Mouse (Mus musculus): ENCODE measurements at regions not wholly inside any gene's neighbourhood (a gene's known extent, or its start where the extent isn't known, plus 50 kb on each side); places are given as distances from the start of the nearest gene placed in this dataset. TPM values are rescaled to one million over a fixed set of nuclear protein-coding genes. Genes with fewer than 3 reads are reported as not detected.

- Histone ChIP-seq H3K27ac (ENCODE audit: low read depth, low read length) (no peak overlapping the region), H3K4me2 (replicated peaks; ENCODE audit: low read depth, low read length) (no peak overlapping the region), H3K36me3 (ENCODE audit: control insufficient read depth, insufficient read depth, low read length) (no peaks in the 10 kb centered on the region), H3K27me3 (ENCODE audit: control insufficient read depth, insufficient read depth, low read length) (no peaks in the 10 kb centered on the region), H3K4me1 (ENCODE audit: control insufficient read depth, insufficient read depth, low read length) (peaks cover 10% of the 10 kb centered on the region), H3K4me3 (ENCODE audit: low read length) (no peak overlapping the region), H3K9me3 (ENCODE audit: control insufficient read depth, low read length) (no peaks in the 10 kb centered on the region), H3K9ac (ENCODE audit: low read depth, low read length) (no peak overlapping the region)
- 47% methylated on average over 2 of the region's 2 CpGs for WGBS
- no peak for ATAC-seq (ENCODE audit: low FRiP score, low TSS enrichment)
Observed at GRCm38 (mm10) chr5:118495478-118495760, 65.1 kb upstream of the Med13l start.

GRCm38 (mm10) chr5:118501624-118502023, 58.9 kb upstream of the Med13l start:
- Histone ChIP-seq H3K36me3 (ENCODE audit: control insufficient read depth, insufficient read depth, low read length) (no peaks in the 10 kb centered on the region), H3K4me1 (ENCODE audit: control insufficient read depth, insufficient read depth, low read length) (peaks cover 4% of the 10 kb centered on the region; the same call in 1 of the 2 replicates), H3K27ac (ENCODE audit: low read depth, low read length) (no peak overlapping the region), H3K4me3 (ENCODE audit: low read length) (no peak overlapping the region), H3K27me3 (ENCODE audit: control insufficient read depth, insufficient read depth, low read length) (no peaks in the 10 kb centered on the region), H3K9ac (ENCODE audit: low read depth, low read length) (no peak overlapping the region), H3K9me3 (ENCODE audit: control insufficient read depth, low read length) (no peaks in the 10 kb centered on the region), H3K4me2 (replicated peaks; ENCODE audit: low read depth, low read length) (no peak overlapping the region)
- ATAC-seq (ENCODE audit: low FRiP score, low TSS enrichment), result no peak
- 75% methylated on average over 5 of the region's 5 CpGs for WGBS

- Histone ChIP-seq H3K4me3 (ENCODE audit: low read length) (no peak overlapping the region), H3K27ac (ENCODE audit: low read depth, low read length) (no peak overlapping the region), H3K4me2 (replicated peaks; ENCODE audit: low read depth, low read length) (no peak overlapping the region), H3K4me1 (ENCODE audit: control insufficient read depth, insufficient read depth, low read length) (peaks cover 4% of the 10 kb centered on the region; the same call in 1 of the 2 replicates), H3K27me3 (ENCODE audit: control insufficient read depth, insufficient read depth, low read length) (no peaks in the 10 kb centered on the region), H3K9ac (ENCODE audit: low read depth, low read length) (no peak overlapping the region), H3K36me3 (ENCODE audit: control insufficient read depth, insufficient read depth, low read length) (no peaks in the 10 kb centered on the region), H3K9me3 (ENCODE audit: control insufficient read depth, low read length) (no peaks in the 10 kb centered on the region)
- 68% methylated on average over 15 of the region's 15 CpGs for WGBS
- ATAC-seq (ENCODE audit: low FRiP score, low TSS enrichment), result no peak
Observed at GRCm38 (mm10) chr5:118502991-118503390, 57.5 kb upstream of the Med13l start.

- H3K27me3 ChIP-seq (ENCODE audit: control insufficient read depth, insufficient read depth, low read length), result no peaks in the 10 kb centered on the region
- WGBS, result 90% methylated on average over 10 of the region's 10 CpGs
- ATAC-seq (ENCODE audit: low FRiP score, low TSS enrichment), result no peak
- H3K36me3 ChIP-seq (ENCODE audit: control insufficient read depth, insufficient read depth, low read length), result no peaks in the 10 kb centered on the region
- H3K9ac ChIP-seq (ENCODE audit: low read depth, low read length), result no peak overlapping the region
- H3K27ac ChIP-seq (ENCODE audit: low read depth, low read length), result no peak overlapping the region
- H3K4me2 ChIP-seq (replicated peaks; ENCODE audit: low read depth, low read length), result no peak overlapping the region
- peaks cover 4% of the 10 kb centered on the region; the same call in 1 of the 2 replicates for H3K4me1 ChIP-seq (ENCODE audit: control insufficient read depth, insufficient read depth, low read length)
- no peak overlapping the region for H3K4me3 ChIP-seq (ENCODE audit: low read length)
- no peaks in the 10 kb centered on the region for H3K9me3 ChIP-seq (ENCODE audit: control insufficient read depth, low read length)
Observed at GRCm38 (mm10) chr5:118504170-118504569, 56.3 kb upstream of the Med13l start.

GRCm38 (mm10) chr5:118504926-118505325, 55.6 kb upstream of the Med13l start:
- WGBS, result 50% methylated on average over 7 of the region's 7 CpGs

GRCm38 (mm10) chr5:118509871-118510270, 50.6 kb upstream of the Med13l start:
- Histone ChIP-seq H3K4me2 (replicated peaks; ENCODE audit: low read depth, low read length) (no peak overlapping the region), H3K36me3 (ENCODE audit: control insufficient read depth, insufficient read depth, low read length) (no peaks in the 10 kb centered on the region), H3K9me3 (ENCODE audit: control insufficient read depth, low read length) (no peaks in the 10 kb centered on the region), H3K4me3 (ENCODE audit: low read length) (no peak overlapping the region), H3K4me1 (ENCODE audit: control insufficient read depth, insufficient read depth, low read length) (peaks cover 8% of the 10 kb centered on the region), H3K27ac (ENCODE audit: low read depth, low read length) (no peak overlapping the region), H3K27me3 (ENCODE audit: control insufficient read depth, insufficient read depth, low read length) (peaks cover 2% of the 10 kb centered on the region; the same call in 1 of the 2 replicates), H3K9ac (ENCODE audit: low read depth, low read length) (no peak overlapping the region)
- 42% methylated on average over 5 of the region's 5 CpGs for WGBS
- ATAC-seq (ENCODE audit: low FRiP score, low TSS enrichment), result no peak

More at GRCm38 (mm10) chr5:118504926-118505325, 55.6 kb upstream of the Med13l start:
- no peak for ATAC-seq (ENCODE audit: low FRiP score, low TSS enrichment)
- no peak overlapping the region for H3K4me2 ChIP-seq (replicated peaks; ENCODE audit: low read depth, low read length)
- no peak overlapping the region for H3K27ac ChIP-seq (ENCODE audit: low read depth, low read length)
- peaks cover 4% of the 10 kb centered on the region; the same call in 1 of the 2 replicates for H3K4me1 ChIP-seq (ENCODE audit: control insufficient read depth, insufficient read depth, low read length)
- no peaks in the 10 kb centered on the region for H3K36me3 ChIP-seq (ENCODE audit: control insufficient read depth, insufficient read depth, low read length)
- no peak overlapping the region for H3K9ac ChIP-seq (ENCODE audit: low read depth, low read length)
- H3K27me3 ChIP-seq (ENCODE audit: control insufficient read depth, insufficient read depth, low read length), result no peaks in the 10 kb centered on the region
- H3K4me3 ChIP-seq (ENCODE audit: low read length), result no peak overlapping the region
- H3K9me3 ChIP-seq (ENCODE audit: control insufficient read depth, low read length), result no peaks in the 10 kb centered on the region

Small RNA genes in the stretch of these regions (microRNA-seq; reads per million reads assigned to microRNA genes)
- not detected for gene Gm26455
